21 mouse cellular contexts compared by ENCODE assay signal in the genomic region with DNA sequence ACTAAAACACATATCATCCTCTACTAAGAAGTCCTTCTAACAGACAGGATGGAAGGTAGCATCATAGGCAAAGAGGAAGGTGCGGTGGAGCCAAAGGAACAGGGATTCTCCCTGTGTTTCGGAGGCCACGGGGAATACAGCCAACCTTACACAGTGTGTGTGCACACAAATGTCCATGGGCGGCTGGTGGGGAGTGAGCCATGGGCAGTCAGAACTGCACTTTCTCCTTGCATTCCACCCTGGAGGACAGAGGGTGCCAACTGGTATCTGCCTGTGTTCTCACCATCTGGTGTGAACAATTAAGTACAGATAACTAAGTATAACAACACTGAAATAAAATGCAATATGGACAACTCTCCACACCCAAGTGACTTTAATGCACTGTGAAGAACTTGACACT.
DNase-seq lines count a peak whose midpoint lies in the region; ATAC-seq lines count a peak whose summit lies in the region.
"Had no signal": no experiment of that assay in that cellular context is flagged by ENCODE, and none has a peak within 500 bp of the region (broad histone marks: within the 10 kb centered on the region; RNA-seq: fewer than 3 reads in every experiment).

No protein-coding gene starts in this region.

- no peak overlapping the region for H3K9ac ChIP-seq in heart, embryonic 13.5 days
- H3K9ac ChIP-seq: hindbrain, embryonic 12.5 days; liver, embryonic 12.5 days; lung, embryonic 14.5 days; neural tube, embryonic 15.5 days had no signal

- peaks cover 42% of the 10 kb centered on the region for H3K36me3 ChIP-seq in heart, embryonic 13.5 days

- no peak overlapping the region for H3K4me3 ChIP-seq in heart, embryonic 13.5 days
- H3K4me3 ChIP-seq: hindbrain, embryonic 12.5 days; left cerebral cortex, adult 2 months; liver, embryonic 12.5 days; neural tube, embryonic 15.5 days had no signal

- no peaks in the 10 kb centered on the region for H3K9me3 ChIP-seq in heart, embryonic 13.5 days
- H3K9me3 ChIP-seq: hindbrain, embryonic 12.5 days; liver, embryonic 12.5 days; neural tube, embryonic 15.5 days had no signal

- peak; percentile 68 for ATAC-seq in cerebellum, adult (ENCODE audit: insufficient number of reproducible peaks, low FRiP score, low TSS enrichment)
- ATAC-seq in heart, embryonic 13.5 days (ENCODE audit: extremely low read depth, insufficient number of reproducible peaks, low FRiP score, low TSS enrichment) = no peak
- ATAC-seq: CD4-positive, CD25-positive, alpha-beta regulatory T cell, adult 4 months; liver, embryonic 12.5 days; midbrain, embryonic 16.5 days; Patski had no signal

- DNase-seq in cerebellum, postnatal 4 days (ENCODE audit: low spot score in 2 of 2) = no peak
- DNase-seq in heart, postnatal 25 days (ENCODE audit: low spot score) = no peak
- DNase-seq in left cerebral cortex, postnatal 4 days = peak; percentile 17
- no peak for DNase-seq in left cerebral cortex, adult 9 months (ENCODE audit: low spot score in 2 of 2)
- no peak for DNase-seq in thymus, adult 18-20 months
- no peak for DNase-seq in lung, postnatal 14 days
- DNase-seq: adrenal gland, adult 8-10 months; kidney, adult 8-10 months; layer of hippocampus, adult 9-11 months; lung, embryonic 14.5 days; lung, postnatal 4 days; right cerebral cortex, postnatal 14 days had no signal

- H3K27ac ChIP-seq in heart, embryonic 13.5 days (replicated peaks) = peak overlapping the region; percentile 56
- H3K27ac ChIP-seq: hindbrain, embryonic 12.5 days; left cerebral cortex, adult 2 months; liver, embryonic 12.5 days; neural tube, embryonic 15.5 days had no signal

- intact Hi-C loops in heart, postnatal 25 days (cut with DNase I) = no loop called here
- intact Hi-C loops in left cerebral cortex, postnatal 4 days (cut with DNase I) = no loop called here

- 80% methylated on average over 4 of the region's 4 CpGs for WGBS in heart, embryonic 13.5 days

- no peaks in the 10 kb centered on the region for H3K27me3 ChIP-seq in heart, embryonic 13.5 days (replicated peaks)
- H3K27me3 ChIP-seq: hindbrain, embryonic 12.5 days; liver, embryonic 12.5 days; neural tube, embryonic 15.5 days; Patski had no signal

- H3K4me2 ChIP-seq in heart, embryonic 13.5 days = no peak overlapping the region
- H3K4me2 ChIP-seq: hindbrain, embryonic 12.5 days; liver, embryonic 12.5 days; lung, embryonic 14.5 days; neural tube, embryonic 15.5 days had no signal

- peaks cover 55% of the 10 kb centered on the region for H3K4me1 ChIP-seq in heart, embryonic 13.5 days
- H3K4me1 ChIP-seq: hindbrain, embryonic 12.5 days; liver, embryonic 12.5 days; neural tube, embryonic 15.5 days had no signal
